Mouse (Mus musculus) heart, embryonic 14.5 days (tissue): ENCODE results near the gene Galp. TPM values are rescaled to one million over a fixed set of nuclear protein-coding genes. Genes with fewer than 3 reads are reported as not detected.
"Not testable (repeated sequence)": the region's sequence is repeated elsewhere in the genome, so short reads cannot be mapped to it uniquely, and the experiment has no call there.

Source experiments
- ATAC-seq: fragments of 200-750 bp; cut with Nextera tagmentation; 2 replicates; pipeline ENCODE4 v1.8.0; 2017; ENCODE audit warnings: low read depth, moderate TSS enrichment; ENCODE audit not compliant: insufficient number of reproducible peaks, insufficient read depth, low FRiP score
- H3K27ac ChIP-seq, 2 experiments: fragments of 200-500 bp in 1 of 2; fragments of 300-500 bp in 1 of 2; sonication (generic) in 1 of 2; replicated peaks in 1 of 2; 2 replicates each; pipeline ENCODE4 v1.5.1; 2012 to 2014; ENCODE audit warnings: low read depth in 2 of 2, low read length in 2 of 2, control low read depth in 1 of 2, mild to moderate bottlenecking in 1 of 2, mixed read lengths in 1 of 2; ENCODE audit not compliant: control insufficient read depth in 1 of 2, insufficient read depth in 1 of 2
- H3K27me3 ChIP-seq: fragments of 300-500 bp; sonication (generic); 2 replicates; pipeline ENCODE4 v1.6.1; 2014; ENCODE audit warnings: mild to moderate bottlenecking, low read length, control low read depth; ENCODE audit not compliant: control insufficient read depth, insufficient read depth
- H3K36me3 ChIP-seq: fragments of 300-500 bp; sonication (generic); 2 replicates; pipeline ENCODE4 v1.6.1; 2014; ENCODE audit warnings: mild to moderate bottlenecking, control low read depth, low read length, mixed read lengths; ENCODE audit not compliant: control insufficient read depth, insufficient read depth
- H3K4me1 ChIP-seq, 2 experiments: fragments of 200-500 bp in 1 of 2; fragments of 300-500 bp in 1 of 2; sonication (generic) in 1 of 2; 2 replicates each; pipeline ENCODE4 v1.6.1; 2012 to 2014; ENCODE audit warnings: low read length in 2 of 2, control low read depth in 1 of 2, mixed read lengths in 1 of 2; ENCODE audit not compliant: control insufficient read depth in 2 of 2, insufficient read depth in 2 of 2
- H3K4me2 ChIP-seq: fragments of 300-500 bp; sonication (generic); 2 replicates; pipeline ENCODE4 v1.6.1; 2014; ENCODE audit warnings: mild to moderate bottlenecking, low read length
- H3K4me3 ChIP-seq, 2 experiments: fragments of 200-500 bp in 1 of 2; fragments of 300-500 bp in 1 of 2; sonication (generic) in 1 of 2; 2 replicates each; pipeline ENCODE4 v1.5.1; 2012 to 2014; ENCODE audit warnings: low read length in 2 of 2, mild to moderate bottlenecking in 2 of 2, control low read depth in 1 of 2, low read depth in 1 of 2, moderate library complexity in 1 of 2; ENCODE audit not compliant: control insufficient read depth in 1 of 2, insufficient read depth in 1 of 2
- H3K9ac ChIP-seq: fragments of 300-500 bp; sonication (generic); 2 replicates; pipeline ENCODE4 v1.6.1; 2014; ENCODE audit warnings: mild to moderate bottlenecking, low read length
- H3K9me3 ChIP-seq: fragments of 300-500 bp; sonication (generic); 2 replicates; pipeline ENCODE4 v1.6.1; 2016; ENCODE audit warnings: low read length, control low read depth; ENCODE audit not compliant: control insufficient read depth
- WGBS: fragments of 180-500 bp; shearing (Covaris S2); extraction: QIAGEN DNeasy Blood & Tissue Kit; methylation state at CpG from one replicate; pipeline ENCODE4 v1.1.7; 2014; 5-methylcytosine and 5-hydroxymethylcytosine counted together
- polyA plus RNA-seq: library from polyadenylated mRNA; unstranded; fragments of >200 nt; fragmentation: Nextera tagmentation; extraction: Ambion mirVana; gene quantifications from 2 replicates; pipeline ENCODE4 v1.2.1, GENCODE M21; 2014

Galp gene
- polyA plus RNA-seq, 1 experiment from 2014 or later, result not detected

DNA sequence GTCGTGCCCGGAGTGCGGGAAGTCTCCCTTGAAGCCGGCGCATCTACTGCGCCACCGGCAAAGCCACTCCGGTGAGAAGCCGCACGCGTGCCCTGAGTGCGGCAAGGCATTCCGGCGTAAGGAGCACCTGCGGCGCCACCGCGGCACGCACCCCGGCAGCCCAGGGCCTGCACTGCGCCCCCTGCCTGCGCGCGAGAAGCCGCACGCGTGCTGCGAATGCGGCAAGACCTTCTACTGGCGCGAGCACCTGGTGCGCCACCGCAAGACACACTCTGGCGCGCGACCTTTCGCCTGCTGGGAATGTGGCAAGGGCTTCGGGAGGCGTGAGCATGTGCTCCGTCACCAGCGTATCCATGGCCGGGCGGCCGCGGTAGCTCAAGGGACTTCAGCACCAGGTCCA, 7.3 kb upstream of the Galp start:
- Histone ChIP-seq H3K4me3 (no peak overlapping the region), H3K27ac (no peak overlapping the region), H3K9ac (no peak overlapping the region), H3K27me3 (no peaks in the 10 kb centered on the region), H3K4me2 (no peak overlapping the region), H3K4me1 (peaks cover 4 to 9% of the 10 kb centered on the region in 2 experiments), H3K36me3 (peaks cover 39% of the 10 kb centered on the region), H3K9me3 (no peaks in the 10 kb centered on the region)
- WGBS, result 37% methylated on average over 45 of the region's 45 CpGs
- ATAC-seq, result no peak

DNA sequence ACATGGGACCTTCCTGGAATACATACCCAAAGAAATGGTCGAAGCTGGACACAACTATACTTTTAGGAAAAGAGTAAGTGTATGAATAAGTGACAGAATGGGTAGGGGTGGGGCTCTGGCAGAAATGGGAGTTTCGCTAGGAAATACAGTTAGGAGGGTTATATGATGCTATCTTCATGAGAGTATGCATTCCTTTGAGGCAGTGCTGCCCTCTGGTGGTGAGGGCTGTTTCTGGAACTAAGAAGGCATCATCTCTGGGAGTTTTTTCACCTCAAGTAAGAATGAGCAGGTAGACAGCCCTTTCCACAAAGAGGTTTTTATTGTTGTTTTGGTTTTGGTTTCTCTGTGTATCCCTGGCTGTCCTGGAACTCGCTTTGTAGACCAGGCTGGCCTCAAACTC, 5.5 kb upstream of the Galp start:
- Histone ChIP-seq H3K4me1 (no peaks in the 10 kb centered on the region), H3K36me3 (peaks cover 36% of the 10 kb centered on the region), H3K27ac (no peak overlapping the region), H3K9me3 (no peaks in the 10 kb centered on the region), H3K4me3 (no peak overlapping the region), H3K4me2 (no peak overlapping the region), H3K27me3 (no peaks in the 10 kb centered on the region), H3K9ac (no peak overlapping the region)
- WGBS, result 25% methylated on average over 3 of the region's 3 CpGs
- no peak for ATAC-seq

DNA sequence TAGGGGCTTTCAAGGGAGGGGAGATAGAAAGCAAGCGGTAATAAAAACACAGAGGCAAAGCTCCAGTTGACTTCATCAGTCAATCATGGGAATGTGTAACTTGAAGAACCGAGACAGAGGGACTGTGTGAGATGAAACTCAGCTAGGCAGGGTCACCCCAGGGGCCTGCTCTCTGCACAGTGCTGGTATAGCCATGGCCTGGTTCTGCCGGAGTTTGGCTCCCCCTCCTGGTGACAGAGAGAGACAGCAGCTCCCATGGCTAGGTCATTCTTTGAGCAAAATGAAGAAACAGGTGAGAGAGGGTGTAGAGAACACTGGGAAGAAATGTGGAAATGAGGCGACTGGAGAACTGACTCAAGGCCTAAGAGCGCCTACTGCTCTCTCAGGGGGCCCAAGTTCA, 2.8 kb upstream of the Galp start:
- H3K27me3 ChIP-seq, result no peaks in the 10 kb centered on the region
- no peak overlapping the region for H3K9ac ChIP-seq
- ATAC-seq, result no peak

DNA sequence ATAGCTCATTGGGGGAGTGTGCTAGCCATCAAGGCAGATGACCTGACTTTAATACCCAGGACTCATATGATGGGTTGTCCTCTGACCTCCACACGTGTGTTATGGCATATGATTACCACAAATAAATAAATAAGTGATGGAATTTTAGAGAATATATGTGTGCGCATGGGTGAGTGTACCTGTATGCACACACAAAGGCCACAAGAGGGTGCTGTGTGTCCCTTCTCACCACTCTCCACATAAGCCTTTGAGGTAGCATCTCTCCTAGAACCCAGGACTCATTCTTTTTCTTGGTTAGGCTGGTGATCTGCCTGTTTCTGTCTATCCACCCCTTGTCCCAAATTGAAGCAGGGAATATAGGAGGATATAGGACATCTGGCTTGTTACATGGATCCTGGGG, 1.1 kb upstream of the Galp start:
- Histone ChIP-seq H3K4me2 (no peak overlapping the region), H3K4me3 (no peak overlapping the region), H3K9me3 (peaks cover 3% of the 10 kb centered on the region; the same call in 1 of the 2 replicates), H3K27ac (no peak overlapping the region), H3K36me3 (no peaks in the 10 kb centered on the region), H3K4me1 (no peaks in the 10 kb centered on the region), H3K27me3 (no peaks in the 10 kb centered on the region), H3K9ac (no peak overlapping the region)
- 58% methylated on average over 2 of the region's 2 CpGs for WGBS
- no peak for ATAC-seq

More for the DNA sequence above, 2.8 kb upstream of the Galp start:
- H3K9me3 ChIP-seq, result no peaks in the 10 kb centered on the region
- H3K4me2 ChIP-seq, result no peak overlapping the region
- H3K36me3 ChIP-seq, result peaks cover 9% of the 10 kb centered on the region
- H3K4me1 ChIP-seq, result no peaks in the 10 kb centered on the region
- 17% methylated on average over 5 of the region's 5 CpGs for WGBS
- H3K4me3 ChIP-seq, result no peak overlapping the region
- no peak overlapping the region for H3K27ac ChIP-seq

DNA sequence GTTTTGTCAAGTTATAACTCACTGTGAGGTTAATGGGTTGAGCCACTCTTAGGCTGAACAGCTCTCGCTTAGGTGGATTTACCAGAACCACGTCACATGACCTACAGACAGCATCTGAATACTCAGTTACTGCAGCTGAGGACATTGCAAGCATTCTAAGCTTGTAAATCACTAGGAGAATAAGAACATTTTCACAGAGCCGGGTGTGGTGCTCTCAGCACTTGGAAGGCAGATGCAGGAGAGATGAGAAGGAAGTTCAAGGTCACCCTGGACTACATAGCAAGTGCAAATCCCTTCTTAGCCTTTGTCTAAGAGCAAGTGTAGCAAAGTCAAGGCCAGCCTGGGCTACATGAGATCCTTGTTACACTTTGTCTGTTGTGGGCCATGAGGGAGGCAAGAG, 7.3 kb downstream of the Galp start:
- Histone ChIP-seq H3K4me2 (no peak overlapping the region), H3K4me1 (no peaks in the 10 kb centered on the region), H3K27ac (no peak overlapping the region), H3K36me3 (no peaks in the 10 kb centered on the region), H3K4me3 (no peak overlapping the region), H3K9me3 (peaks cover 3% of the 10 kb centered on the region; the same call in 1 of the 2 replicates), H3K9ac (no peak overlapping the region), H3K27me3 (no peaks in the 10 kb centered on the region)
- WGBS, result 57% methylated on average over 3 of the region's 3 CpGs
- no peak for ATAC-seq

DNA sequence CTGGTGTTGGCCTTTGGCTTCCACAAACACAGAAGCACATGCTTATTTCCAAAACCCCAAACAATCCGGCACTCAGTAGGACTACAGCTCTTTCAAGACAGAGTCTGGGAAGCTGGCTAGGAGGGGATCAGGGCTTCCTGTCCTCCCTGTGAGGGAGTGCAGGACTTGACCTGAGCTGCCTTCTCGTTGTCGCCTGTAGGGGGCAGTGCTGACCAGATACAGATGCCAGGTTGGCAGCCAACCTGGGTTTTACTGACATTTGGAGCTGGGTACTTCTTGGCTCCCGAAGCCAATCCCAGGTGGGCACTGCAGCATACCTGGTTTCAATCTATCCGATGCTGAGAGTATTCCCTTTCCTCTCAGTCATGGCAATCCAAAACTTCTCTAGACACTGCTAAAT, 16.3 kb downstream of the Galp start:
- no peak for ATAC-seq
- Histone ChIP-seq H3K27me3 (no peaks in the 10 kb centered on the region), H3K36me3 (no peaks in the 10 kb centered on the region), H3K4me2 (no peak overlapping the region), H3K4me3 (no peak overlapping the region), H3K4me1 (no peaks in the 10 kb centered on the region), H3K9ac (no peak overlapping the region), H3K9me3 (no peaks in the 10 kb centered on the region), H3K27ac (no peak overlapping the region)
- 38% methylated on average over 5 of the region's 5 CpGs for WGBS

DNA sequence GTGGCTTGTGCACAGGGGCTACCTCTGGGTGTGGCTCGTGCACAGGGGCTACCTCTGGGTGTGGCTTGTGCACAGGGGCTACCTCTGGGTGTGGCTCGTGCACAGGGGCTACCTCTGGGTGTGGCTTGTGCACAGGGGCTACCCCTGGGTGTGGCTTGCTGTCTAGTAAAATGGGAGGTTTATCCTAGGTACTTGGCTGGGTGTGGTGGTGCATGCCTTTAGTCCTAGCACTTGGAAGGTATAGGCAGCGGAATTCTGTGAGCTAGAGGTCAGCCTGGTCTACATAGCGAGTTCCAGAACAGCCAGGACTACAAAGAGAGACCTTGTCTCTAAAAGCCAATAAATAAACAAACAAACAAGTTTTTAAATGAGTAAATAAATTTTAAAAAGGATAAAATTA, 17.8 kb downstream of the Galp start:
- WGBS, result 73% methylated on average over 3 of the region's 4 CpGs
- ATAC-seq, H3K36me3 ChIP-seq, H3K4me3 ChIP-seq, H3K27ac ChIP-seq, H3K27me3 ChIP-seq, H3K9me3 ChIP-seq, H3K9ac ChIP-seq, H3K4me1 ChIP-seq, H3K4me2 ChIP-seq: not testable (repeated sequence)

DNA sequence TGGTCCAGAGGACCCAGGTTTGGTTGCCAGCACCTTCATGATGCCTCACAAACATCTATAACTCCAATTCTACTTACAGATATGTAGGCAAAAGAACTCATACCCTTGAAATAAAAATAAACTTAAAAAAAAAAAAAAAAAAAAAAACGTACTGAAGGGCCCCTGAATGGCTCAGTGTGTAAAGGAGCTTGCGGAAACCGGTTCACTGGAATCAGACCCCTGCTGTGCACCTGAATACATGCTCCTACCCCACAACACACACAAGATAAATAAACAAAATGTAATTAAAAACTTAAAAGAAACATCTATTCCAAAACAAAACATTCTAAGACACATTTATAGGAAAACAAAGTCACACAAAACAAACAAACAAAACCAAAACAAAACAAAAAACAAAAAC, 23.3 kb downstream of the Galp start:
- H3K27ac ChIP-seq, result no peak overlapping the region
- H3K4me3 ChIP-seq, result no peak overlapping the region
- WGBS, result 43% methylated on average over 3 of the region's 3 CpGs
- no peak overlapping the region for H3K9ac ChIP-seq
- no peaks in the 10 kb centered on the region for H3K36me3 ChIP-seq
- no peaks in the 10 kb centered on the region for H3K4me1 ChIP-seq
- no peak for ATAC-seq
- H3K27me3 ChIP-seq, result no peaks in the 10 kb centered on the region
- H3K4me2 ChIP-seq, result no peak overlapping the region
- no peaks in the 10 kb centered on the region for H3K9me3 ChIP-seq
